Mouse (Mus musculus): ENCODE results near the gene Gm3839.
A peak's percentile ranks its signal among the peaks of the same experiment; 100 is the strongest.
"Not testable (repeated sequence)": the region's sequence is repeated elsewhere in the genome, so short reads cannot be mapped to it uniquely, and the experiment has no call there.

Gm3839 gene

DNA sequence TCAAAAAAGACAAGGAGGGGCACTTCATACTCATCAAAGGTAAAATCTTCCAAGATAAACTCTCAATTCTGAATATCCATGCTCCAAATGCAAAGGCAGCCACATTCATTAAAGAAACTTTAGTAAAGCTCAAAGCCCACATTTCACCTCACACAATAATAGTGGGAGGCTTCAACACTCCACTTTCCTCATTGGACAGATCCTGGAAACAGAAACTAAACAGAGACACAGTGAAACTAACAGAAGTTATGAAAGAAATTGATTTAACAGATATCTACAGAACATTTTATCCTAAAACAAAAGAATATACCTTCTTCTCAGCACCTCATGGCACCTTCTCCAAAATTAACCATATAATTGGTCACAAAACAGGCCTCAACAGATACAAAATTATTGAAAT is at the start of gene Gm3839:
TSS of gene Gm3839 (minus strand) at position 101 of the 400 bp plus-strand sequence.
- not testable (repeated sequence) for DNase-seq (ENCODE audit: low spot score in 2 of 2)

DNA sequence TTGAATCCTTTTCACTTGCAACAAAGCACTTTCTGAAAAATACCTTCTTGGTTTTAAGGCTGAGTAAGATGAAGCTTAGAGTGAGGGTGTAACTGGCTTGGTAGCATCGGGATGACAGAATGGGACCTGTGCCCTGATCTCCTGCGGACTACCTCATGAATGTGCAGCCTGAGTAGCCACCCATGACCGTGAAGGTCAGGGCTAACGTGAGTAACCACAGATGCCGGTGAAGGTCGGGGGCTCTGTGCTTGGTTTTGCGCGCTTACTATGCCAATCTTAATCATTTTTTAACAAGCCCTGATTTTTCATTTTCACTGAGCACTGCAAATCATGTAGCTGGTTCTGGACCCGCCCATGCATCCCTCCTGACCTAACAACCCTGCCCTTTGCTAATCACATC is 49.1 kb upstream of the Gm3839 start:
- no peak for DNase-seq (ENCODE audit: low spot score in 2 of 2)

DNA sequence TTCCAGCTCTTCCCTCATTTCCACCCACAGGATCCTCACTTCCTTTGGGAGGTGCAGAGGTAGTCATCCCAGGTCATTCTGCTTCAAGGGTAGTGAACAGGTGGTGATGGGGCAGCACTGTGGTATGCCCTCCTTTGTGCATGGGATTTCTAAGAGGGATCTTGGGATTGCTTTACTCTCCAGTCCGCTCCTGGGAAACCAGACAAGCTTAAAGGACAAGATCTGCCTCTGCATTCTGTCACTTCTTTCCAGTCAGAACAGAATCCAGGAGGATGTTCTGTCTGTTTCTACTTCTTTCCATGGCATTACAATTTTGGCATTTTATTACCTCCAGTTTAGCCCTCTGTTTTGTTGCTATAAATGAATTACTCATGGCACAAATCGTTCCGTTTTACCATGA is 21.3 kb upstream of the Gm3839 start:
- no peak for DNase-seq (ENCODE audit: low spot score in 2 of 2)

DNA sequence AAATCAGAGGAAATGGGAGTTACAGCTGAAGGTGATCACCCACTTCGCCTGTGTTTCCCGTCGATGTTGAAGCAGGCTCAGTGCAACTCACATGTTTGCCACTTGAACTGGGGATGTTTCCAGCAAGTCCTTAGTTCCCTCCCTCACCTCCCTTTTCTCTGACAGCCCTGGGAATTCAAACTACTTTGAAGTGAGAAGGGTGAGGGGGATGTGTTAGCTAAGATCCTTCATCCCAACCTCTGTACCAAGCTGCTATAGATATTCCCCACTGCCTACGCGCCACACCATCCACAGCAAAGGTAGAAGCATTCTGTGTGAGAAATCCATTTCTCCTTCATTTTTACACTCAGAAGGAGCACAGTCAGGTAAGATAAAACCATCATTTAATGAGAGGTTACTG is 18.7 kb upstream of the Gm3839 start:
- DNase-seq (ENCODE audit: low spot score in 2 of 2), result no peak

DNA sequence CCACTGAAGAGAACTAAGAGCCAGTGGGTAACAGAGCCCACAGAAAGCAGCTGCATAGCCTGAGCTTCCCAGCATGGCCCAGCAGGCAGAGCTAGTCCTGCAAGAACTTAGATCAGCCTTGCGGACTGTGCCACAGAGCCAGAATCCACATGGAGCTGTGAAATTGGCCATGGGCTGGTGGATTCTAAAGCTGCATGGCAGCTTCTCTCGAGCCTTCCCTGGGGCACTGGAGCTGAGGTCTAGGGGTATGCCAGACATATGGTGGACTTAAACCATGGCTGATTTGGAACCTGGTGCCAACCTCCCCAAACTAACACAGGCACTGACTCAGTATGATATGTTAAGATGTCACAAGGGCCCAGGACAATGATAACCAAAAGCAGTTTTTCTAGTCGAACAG is 10.4 kb downstream of the Gm3839 start:
- DNase-seq (ENCODE audit: low spot score in 2 of 2), result no peak

DNA sequence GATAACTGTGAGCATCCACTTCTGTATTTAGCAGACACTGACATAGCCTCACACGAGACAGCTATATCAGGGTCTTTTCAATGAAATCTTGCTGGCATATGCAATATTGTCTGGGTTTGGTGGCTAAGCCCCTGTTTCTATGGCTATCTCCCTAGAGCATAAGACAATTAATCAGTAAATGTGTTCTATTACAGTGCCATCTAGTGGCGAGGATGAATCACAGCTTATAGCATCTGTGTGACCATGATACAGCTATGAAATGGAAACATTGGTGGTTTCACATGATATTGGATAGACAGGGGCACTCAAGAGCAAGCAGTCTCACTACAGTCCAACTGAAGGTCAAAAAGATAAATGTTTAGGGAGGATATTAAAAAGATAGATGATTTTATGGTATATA is 26.5 kb downstream of the Gm3839 start:
- DNase-seq (ENCODE audit: low spot score in 2 of 2), result no peak

DNA sequence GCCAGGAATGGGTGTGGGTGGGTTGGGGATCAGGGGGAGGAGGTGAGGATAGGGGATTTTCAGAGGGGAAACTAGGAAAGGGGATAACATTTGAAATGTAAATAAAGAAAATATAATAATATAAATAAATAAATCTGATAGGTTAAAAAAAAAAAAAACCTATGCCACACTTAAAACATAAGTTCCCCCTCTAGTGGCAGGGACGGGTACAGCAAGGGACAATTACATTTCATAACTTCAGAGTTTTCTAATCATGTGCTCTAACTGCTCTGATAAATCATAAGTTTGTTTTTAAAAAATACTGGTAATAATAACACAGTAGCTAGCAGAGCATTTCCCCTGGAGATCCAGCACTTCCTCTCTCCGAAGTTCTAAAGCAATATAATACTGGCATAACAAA is 49.4 kb downstream of the Gm3839 start:
- DNase-seq (ENCODE audit: low spot score in 2 of 2), result peak in 1 of 2 experiments; percentile 39

DNA sequence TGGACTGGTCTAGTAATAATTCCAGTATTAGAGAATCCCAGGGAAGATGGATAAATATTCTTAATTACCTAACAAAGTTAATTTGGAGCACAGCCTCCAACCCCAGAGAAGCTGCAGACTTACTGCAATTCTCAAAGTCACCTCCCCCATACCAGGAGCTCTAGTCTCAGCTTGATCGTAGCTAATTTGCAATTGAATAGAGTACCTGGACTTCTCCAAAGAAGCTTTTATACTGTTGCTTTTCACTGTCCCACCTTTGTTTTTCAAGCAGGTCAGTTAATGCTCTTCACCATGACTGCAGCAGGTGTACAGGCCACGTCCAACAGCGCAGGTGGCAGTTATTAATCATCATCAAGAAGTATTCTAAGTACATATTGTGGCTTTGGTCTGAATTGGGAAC is 68.6 kb downstream of the Gm3839 start:
- not testable (repeated sequence) for DNase-seq (ENCODE audit: low spot score in 2 of 2)

DNA sequence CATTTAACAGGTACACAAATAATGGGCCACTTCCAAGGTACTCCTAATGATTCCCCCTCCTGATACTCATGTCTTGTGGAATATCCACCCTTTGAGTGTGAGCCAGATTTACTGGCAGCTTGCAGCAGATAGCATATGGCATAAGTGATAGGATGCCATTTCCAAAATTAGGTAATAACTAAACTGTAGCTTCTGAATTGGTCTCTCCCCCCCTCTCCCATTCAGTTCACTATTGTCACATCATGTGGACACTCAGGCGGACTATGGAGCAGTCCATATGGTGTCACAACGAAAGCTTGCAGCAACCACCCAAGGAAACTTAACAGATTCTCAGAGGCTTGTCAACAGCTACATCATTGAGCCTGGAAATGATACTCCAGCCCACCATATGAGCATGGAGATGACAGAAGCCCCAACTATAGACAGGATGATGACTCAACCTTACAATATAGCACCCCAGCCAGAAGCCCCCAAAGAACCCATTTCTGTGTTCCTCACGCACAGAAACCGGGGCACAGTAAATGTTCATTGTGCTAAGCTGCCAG is 99.3 kb downstream of the Gm3839 start:
- no peak for DNase-seq (ENCODE audit: low spot score in 2 of 2)

DNA sequence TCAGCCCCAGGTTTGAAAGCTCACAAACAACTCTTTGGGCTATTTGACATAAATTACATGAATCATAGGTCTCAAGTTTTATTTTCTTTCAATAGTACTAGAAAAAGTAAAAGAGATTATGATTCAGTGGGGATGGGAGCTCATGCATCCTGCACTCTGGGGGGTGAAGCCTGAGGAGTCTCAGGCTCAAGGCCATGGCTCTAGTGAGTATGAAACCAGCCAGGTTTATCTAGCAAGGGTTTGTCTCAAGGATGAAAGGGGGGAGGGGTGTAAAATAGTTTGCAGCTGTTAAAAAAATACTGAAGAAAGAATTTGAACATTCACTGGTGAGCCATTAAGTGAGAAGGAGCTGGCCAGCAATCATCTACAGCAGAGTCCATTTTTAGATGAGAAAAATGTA is 108.5 kb downstream of the Gm3839 start:
- DNase-seq (ENCODE audit: low spot score in 2 of 2), result no peak

DNA sequence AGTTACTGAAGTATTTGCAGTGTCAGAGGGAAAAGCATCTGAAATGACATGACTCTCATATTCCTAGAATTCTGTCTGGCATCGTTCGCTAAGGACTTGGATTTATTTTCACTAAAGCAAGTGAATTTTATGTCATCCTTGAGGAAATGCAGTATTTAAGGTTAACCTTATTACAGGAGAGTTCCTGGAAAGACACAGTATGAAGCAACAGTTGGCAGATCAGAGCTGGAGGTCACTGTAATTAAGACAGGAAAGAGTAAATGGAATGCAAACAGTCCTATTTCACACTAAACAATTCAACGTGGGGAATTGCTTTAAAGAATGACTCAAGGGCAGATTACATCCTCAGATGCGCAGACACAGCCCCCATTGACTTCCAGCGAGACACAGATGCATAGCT is 112.0 kb downstream of the Gm3839 start:
- no peak for DNase-seq (ENCODE audit: low spot score in 2 of 2)

DNA sequence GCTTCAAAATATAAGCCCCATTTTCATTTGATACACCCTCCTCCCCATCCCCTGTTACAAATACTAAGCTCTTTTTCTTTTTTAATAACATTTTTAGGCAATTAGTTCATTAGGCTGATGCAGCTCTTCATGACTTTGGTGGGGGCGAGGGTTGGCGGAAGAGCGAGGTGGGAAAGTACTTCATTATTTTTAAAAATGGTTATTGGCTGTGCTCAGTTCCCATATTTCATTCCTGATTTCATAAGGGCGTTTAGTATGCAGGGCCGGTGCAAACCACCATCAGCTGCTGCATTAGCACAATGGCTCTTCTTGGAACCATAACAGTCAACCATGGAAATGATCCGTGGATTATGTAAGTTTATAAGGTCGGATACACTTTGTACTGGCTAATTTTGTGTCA is 124.4 kb downstream of the Gm3839 start:
- DNase-seq (ENCODE audit: low spot score in 2 of 2), result no peak
